Mouse (Mus musculus): Measurements from ENCODE around the gene Gm21292.
"Not testable (repeated sequence)": the region's sequence is repeated elsewhere in the genome, so short reads cannot be mapped to it uniquely, and the experiment has no call there.

Gm21292 gene

DNA sequence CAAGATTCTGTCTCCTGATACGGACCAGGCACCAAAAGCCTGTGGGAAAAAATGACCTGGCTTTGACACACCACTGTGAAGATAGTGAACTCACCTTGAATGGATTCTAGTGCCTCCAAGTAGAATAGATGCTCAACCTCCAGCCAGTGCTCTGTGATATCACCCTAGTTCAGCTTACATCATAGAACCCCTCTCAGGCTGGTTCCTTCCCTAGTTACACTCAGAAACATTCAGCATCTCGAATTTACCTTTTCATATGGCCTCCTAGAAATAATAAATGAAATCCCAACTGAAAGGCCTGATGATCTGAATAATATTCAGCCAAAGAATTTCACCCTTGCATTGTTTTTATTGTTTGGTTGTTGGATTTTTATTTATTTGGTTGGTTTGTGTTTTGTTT lies at the start of gene Gm21292:
Gene Gm21292 (minus strand): TSS at position 101 of the 400 bp plus-strand sequence.
- not testable (repeated sequence) for DNase-seq
